Mouse (Mus musculus) kidney, postnatal 0 days (tissue): ENCODE measurements around the gene Nprl3. TPM values are rescaled to one million over a fixed set of nuclear protein-coding genes. Genes with fewer than 3 reads are reported as not detected.

Experiments used
- ATAC-seq: fragments of 200-750 bp; cut with Nextera tagmentation; replicated peaks from 2 replicates; pipeline ENCODE4 v1.8.0; 2017; ENCODE audit warnings: low read depth, moderate number of reproducible peaks, moderate TSS enrichment, moderate library complexity; ENCODE audit not compliant: low FRiP score
- DNase-seq: peaks from one replicate; pipeline ENCODE4 v3.0.0-alpha.2; 2016; ENCODE audit warnings: low spot score
- H3K27ac ChIP-seq: fragments of 300-500 bp; sonication (generic); 2 replicates; pipeline ENCODE4 v1.5.1; 2014; ENCODE audit warnings: mild to moderate bottlenecking
- H3K27me3 ChIP-seq: fragments of 300-500 bp; sonication (generic); 2 replicates; pipeline ENCODE4 v1.6.1; 2014; ENCODE audit warnings: low read length, mixed read lengths; ENCODE audit not compliant: insufficient read depth
- H3K36me3 ChIP-seq: fragments of 300-500 bp; sonication (generic); 2 replicates; pipeline ENCODE4 v1.6.1; 2014; ENCODE audit warnings: low read length, mixed read lengths; ENCODE audit not compliant: insufficient read depth
- H3K4me1 ChIP-seq: fragments of 300-500 bp; sonication (generic); replicated peaks from 2 replicates; pipeline ENCODE4 v1.6.1; 2014; ENCODE audit warnings: antibody characterized with exemption, low read length, mixed read lengths; ENCODE audit not compliant: insufficient read depth
- H3K4me2 ChIP-seq: fragments of 300-500 bp; sonication (generic); 2 replicates; pipeline ENCODE4 v1.6.1; 2014; ENCODE audit warnings: mild to moderate bottlenecking, low read length, moderate library complexity, mixed read lengths
- H3K4me3 ChIP-seq: fragments of 300-500 bp; sonication (generic); replicated peaks from 2 replicates; pipeline ENCODE4 v1.5.1; 2014; ENCODE audit warnings: low read depth, low read length
- H3K9ac ChIP-seq: fragments of 300-500 bp; sonication (generic); 2 replicates; pipeline ENCODE4 v1.6.1; 2014; ENCODE audit warnings: low read depth, low read length
- H3K9me3 ChIP-seq: fragments of 300-500 bp; sonication (generic); replicated peaks from 2 replicates; pipeline ENCODE4 v1.6.1; 2016; ENCODE audit warnings: low read length, inconsistent platforms, mixed read lengths
- CTCF ChIP-seq: IDR thresholded peaks from 2 replicates; pipeline ENCODE4 v1.5.1; 2016; ENCODE audit warnings: antibody characterized with exemption, low read depth, mild to moderate bottlenecking, moderate library complexity
- WGBS: fragments of 180-500 bp; shearing (Covaris S2); extraction: QIAGEN DNeasy Blood & Tissue Kit; methylation state at CpG from one replicate; pipeline ENCODE4 v1.1.7; 2014; 5-methylcytosine and 5-hydroxymethylcytosine counted together
- polyA plus RNA-seq: library from polyadenylated mRNA; unstranded; fragments of >200 nt; fragmentation: Nextera tagmentation; extraction: Ambion mirVana; gene quantifications from 2 replicates; pipeline ENCODE4 v1.2.1, GENCODE M21; 2015

Gene Nprl3
- polyA plus RNA-seq, 1 experiment from 2014 or later, result 36.9 TPM

DNA sequence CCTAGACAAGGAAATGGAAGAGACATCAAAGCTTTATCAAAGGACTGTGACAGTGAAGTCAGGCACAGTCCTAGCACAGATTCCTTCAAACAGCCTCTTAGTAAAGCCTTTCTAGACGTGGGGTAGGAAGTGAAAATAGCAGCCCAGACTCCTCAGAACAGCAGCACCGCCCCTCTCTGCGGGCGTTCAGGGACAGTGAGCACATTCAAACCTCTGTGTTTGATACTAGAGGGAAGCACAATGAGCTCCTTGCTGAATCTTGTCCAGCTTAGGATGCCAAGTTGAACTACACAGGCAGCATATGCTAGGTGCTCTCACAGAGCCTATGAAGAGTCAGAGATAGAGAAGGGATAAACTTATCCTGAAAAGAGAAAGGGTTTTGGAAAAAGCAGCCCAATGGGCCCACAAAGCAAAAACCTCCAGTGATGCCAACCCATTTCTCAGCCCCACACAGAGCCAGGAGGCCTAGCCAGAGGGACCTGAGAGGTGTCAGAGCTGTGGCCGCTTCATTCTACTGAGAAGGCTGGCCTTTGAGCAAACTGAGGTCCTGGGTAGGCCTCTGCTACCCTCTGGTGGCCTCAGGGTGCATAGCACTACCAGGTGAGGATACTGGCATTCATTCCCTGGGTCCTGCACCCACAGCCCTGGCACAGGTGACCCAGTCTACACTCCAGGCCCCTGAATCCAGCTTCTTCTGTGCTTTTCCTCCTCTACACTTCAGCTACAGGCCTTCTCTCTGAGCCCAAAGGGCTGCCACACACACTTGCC, 29.2 kb downstream of the Nprl3 start:
- ATAC-seq (no peak), DNase-seq (peak; percentile 81)
- TF ChIP-seq CTCF, result peak; percentile 97
- H3K9me3 ChIP-seq, result no peaks in the 10 kb centered on the region
- H3K27me3 ChIP-seq, result no peaks in the 10 kb centered on the region
- H3K4me1 ChIP-seq, result peaks cover 4% of the 10 kb centered on the region; the same call in 1 of the 2 replicates
- H3K4me3 ChIP-seq, result no peak overlapping the region
- no peak overlapping the region for H3K4me2 ChIP-seq
- H3K27ac ChIP-seq, result no peak overlapping the region
- peaks cover 39% of the 10 kb centered on the region for H3K36me3 ChIP-seq
- no peak overlapping the region for H3K9ac ChIP-seq
- 56% methylated on average over 5 of the region's 5 CpGs for WGBS

DNA sequence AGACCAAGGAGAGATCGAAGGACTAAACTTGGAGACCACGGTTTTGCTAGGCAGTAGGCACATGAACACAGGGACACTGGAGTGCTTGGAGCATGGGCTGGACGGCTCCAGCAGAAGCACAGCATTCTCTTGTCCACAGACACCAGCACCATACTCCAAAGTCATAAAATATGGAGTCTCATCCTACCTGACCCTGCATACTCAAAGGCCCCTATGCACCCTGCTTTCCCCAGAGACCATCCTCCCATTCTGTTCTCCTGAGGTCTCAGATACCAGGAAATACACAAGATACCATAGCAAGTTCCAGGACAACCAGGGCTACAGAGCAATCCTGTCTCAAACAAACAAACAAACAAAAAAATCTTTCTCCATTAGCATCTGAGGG, 30.1 kb downstream of the Nprl3 start:
- no peak for ATAC-seq
- WGBS, result 94% methylated on average over 3 of the region's 3 CpGs
- H3K27me3 ChIP-seq, result no peaks in the 10 kb centered on the region

DNA sequence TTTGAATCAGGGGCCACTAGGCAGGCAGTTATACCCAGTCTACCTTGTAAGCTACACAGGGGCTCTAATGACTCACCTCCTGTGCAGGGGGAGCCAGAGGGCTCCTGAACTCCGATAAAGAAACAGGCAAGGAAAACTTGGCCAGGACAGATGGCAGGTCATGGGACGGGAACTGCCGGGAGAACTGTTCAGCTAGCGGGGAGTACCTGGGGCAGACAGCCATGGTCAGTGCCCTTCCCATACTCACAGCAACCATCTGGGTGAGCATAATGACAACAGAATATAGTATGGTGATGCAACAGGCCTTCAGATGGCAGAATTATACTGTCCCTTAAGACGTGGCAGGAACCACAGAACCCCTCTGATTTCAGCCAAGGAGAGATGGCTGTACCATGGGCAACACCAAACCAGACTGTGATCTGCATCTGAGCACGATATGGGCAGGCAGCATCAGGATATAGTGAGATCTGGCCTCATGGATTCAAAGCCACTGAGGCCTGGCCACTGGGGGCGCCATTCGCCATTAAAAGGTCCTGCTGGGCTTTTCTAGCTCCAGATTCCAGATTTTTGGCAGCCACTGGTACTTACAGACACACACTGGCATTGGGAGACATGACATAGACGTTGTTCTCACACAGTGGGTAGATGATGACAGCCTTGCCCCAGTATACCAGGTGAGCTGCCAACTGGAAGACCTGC, 30.6 kb downstream of the Nprl3 start:
- H3K27ac ChIP-seq, result no peak overlapping the region
- WGBS, result 60% methylated on average over 9 of the region's 9 CpGs
- ATAC-seq, result no peak
- H3K4me1 ChIP-seq, result 0 out of 2 replicates have a peak, but pooled peaks cover 3% of the 10 kb centered on the region
- H3K4me2 ChIP-seq, result no peak overlapping the region
- peaks cover 46% of the 10 kb centered on the region for H3K36me3 ChIP-seq
- peak; percentile 81 for TF ChIP-seq CTCF
- no peak overlapping the region for H3K4me3 ChIP-seq
- peak; percentile 76 for DNase-seq
- H3K9me3 ChIP-seq, result no peaks in the 10 kb centered on the region
- H3K27me3 ChIP-seq, result no peaks in the 10 kb centered on the region
- H3K9ac ChIP-seq, result no peak overlapping the region

More for the DNA sequence above, 30.1 kb downstream of the Nprl3 start:
- Histone ChIP-seq H3K4me1 (0 out of 2 replicates have a peak, but pooled peaks cover 3% of the 10 kb centered on the region), H3K9me3 (no peaks in the 10 kb centered on the region), H3K27ac (no peak overlapping the region), H3K4me3 (no peak overlapping the region), H3K4me2 (no peak overlapping the region), H3K36me3 (peaks cover 41% of the 10 kb centered on the region), H3K9ac (no peak overlapping the region)
- no peak for TF ChIP-seq CTCF
- DNase-seq, result no peak

DNA sequence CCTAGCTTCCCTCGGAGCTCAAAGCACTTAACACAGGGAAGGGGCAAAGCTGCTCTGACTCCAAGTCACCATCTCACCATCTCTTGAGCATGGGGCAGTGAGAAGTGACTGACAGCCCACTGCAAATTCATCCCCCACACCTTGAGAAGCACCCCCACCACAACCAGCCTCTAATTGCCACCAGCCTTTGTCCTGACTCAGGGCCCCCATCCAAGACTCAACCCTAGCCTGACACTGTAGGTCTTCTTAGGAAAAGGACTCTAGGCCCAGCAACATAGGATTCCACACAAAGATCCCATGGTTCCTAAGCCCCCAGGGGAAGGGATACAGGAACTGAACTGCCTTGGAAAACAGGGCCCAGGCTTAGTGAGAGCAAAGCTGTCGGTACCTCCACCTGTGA, 31.4 kb downstream of the Nprl3 start:
- ATAC-seq (no peak), DNase-seq (no peak)
- H3K36me3 ChIP-seq, result peaks cover 53% of the 10 kb centered on the region
- H3K4me1 ChIP-seq, result 0 out of 2 replicates have a peak, but pooled peaks cover 3% of the 10 kb centered on the region
- no peak overlapping the region for H3K4me2 ChIP-seq
- H3K27ac ChIP-seq, result no peak overlapping the region
- H3K9ac ChIP-seq, result no peak overlapping the region
- H3K9me3 ChIP-seq, result no peaks in the 10 kb centered on the region
- no peaks in the 10 kb centered on the region for H3K27me3 ChIP-seq
- TF ChIP-seq CTCF, result no peak
- WGBS, result 69% methylated on average over 2 of the region's 2 CpGs
- no peak overlapping the region for H3K4me3 ChIP-seq

DNA sequence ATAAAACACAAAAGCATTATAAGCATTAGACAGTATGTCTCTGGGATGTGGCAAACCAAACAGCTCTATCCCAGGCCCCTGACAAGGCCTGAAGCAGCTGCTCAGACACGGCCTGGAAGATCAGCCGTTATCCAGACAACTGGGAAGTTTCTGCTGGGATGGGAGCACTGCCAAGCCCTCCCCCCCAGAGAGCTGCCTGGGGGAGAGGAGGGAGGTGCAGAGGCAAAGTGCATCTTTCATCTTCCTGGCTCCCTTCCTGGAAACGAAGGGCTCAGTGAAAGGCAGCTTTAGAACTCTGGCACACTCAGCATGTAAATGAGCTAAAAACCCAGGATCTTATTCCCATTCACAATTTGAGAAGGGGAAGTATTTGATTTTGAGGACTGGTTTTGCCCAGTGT, 31.9 kb downstream of the Nprl3 start:
- Histone ChIP-seq H3K9me3 (no peaks in the 10 kb centered on the region), H3K36me3 (peaks cover 52% of the 10 kb centered on the region), H3K4me1 (0 out of 2 replicates have a peak, but pooled peaks cover 3% of the 10 kb centered on the region), H3K9ac (no peak overlapping the region), H3K4me2 (no peak overlapping the region), H3K27ac (no peak overlapping the region), H3K27me3 (no peaks in the 10 kb centered on the region), H3K4me3 (no peak overlapping the region)
- no peak for TF ChIP-seq CTCF
- DNase-seq (peak; percentile 81), ATAC-seq (no peak)
- WGBS, result 45% methylated on average over 3 of the region's 3 CpGs

DNA sequence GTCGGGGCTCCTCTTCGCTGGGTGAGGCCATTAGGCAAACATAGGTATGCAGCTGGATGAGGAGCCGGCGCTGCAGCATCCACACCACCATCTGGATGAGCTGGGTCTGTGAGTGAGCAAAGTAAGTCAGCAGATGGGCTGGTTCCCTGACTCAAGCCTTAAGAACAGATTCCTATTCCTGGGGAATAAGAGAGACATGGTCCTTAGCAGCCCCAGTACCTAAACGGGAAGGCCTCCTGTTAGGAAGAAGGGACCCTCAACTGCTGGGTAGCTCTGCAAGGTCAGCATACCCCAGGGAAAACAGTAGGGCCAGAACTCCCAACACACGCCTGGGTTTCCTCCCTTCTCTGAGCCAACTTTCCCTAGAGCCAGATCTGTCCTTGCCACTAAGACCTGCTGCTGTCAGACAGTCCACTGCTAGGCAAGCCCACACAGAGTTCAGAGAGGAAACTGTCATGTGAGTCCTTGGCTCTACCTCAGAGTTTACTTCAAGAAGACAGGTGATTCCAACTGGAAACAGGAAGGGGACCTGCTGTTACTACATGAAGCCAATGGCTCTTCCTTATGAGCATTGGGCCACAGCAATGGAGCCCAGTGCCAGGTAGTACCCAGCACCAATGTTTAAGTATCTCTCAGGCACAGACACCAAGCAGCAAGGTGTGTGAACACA, 32.6 kb downstream of the Nprl3 start:
- DNase-seq, result no peak

More for the DNA sequence above, 32.6 kb downstream of the Nprl3 start:
- H3K36me3 ChIP-seq, result peaks cover 50% of the 10 kb centered on the region
- no peak overlapping the region for H3K4me2 ChIP-seq
- no peaks in the 10 kb centered on the region for H3K9me3 ChIP-seq
- no peak overlapping the region for H3K27ac ChIP-seq
- ATAC-seq, result no peak
- H3K27me3 ChIP-seq, result no peaks in the 10 kb centered on the region
- TF ChIP-seq CTCF, result no peak
- H3K4me1 ChIP-seq, result 0 out of 2 replicates have a peak, but pooled peaks cover 3% of the 10 kb centered on the region
- no peak overlapping the region for H3K9ac ChIP-seq
- H3K4me3 ChIP-seq, result no peak overlapping the region
- WGBS, result 83% methylated on average over 6 of the region's 6 CpGs
